Mouse (Mus musculus) embryo, embryonic 10.5 days (tissue): ENCODE data around the gene Man1a.

Experiments used
- DNase-seq: peaks from one replicate; pipeline ENCODE4 v3.0.0-alpha.2; 2015; ENCODE audit warnings: low spot score

The Man1a gene

DNA sequence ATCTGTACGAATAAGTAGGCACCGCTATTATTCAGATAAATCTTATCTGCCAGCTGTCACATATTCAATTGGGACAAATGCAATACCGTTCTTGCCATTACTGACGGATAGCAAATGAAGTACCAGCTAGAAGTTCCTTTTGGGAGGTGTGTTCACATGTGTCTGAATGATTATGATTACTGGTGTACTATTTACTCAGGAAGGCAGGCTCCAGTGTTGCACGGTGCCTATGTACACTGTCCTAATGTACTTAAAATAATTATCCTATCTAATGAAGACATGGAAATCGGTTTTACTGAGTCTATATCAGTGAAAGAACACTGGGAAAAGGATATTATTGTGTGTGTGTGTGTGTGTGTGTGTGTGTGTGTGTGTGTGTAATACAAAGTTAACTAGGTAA is 160.7 kb downstream of the Man1a start:
- DNase-seq = no peak

DNA sequence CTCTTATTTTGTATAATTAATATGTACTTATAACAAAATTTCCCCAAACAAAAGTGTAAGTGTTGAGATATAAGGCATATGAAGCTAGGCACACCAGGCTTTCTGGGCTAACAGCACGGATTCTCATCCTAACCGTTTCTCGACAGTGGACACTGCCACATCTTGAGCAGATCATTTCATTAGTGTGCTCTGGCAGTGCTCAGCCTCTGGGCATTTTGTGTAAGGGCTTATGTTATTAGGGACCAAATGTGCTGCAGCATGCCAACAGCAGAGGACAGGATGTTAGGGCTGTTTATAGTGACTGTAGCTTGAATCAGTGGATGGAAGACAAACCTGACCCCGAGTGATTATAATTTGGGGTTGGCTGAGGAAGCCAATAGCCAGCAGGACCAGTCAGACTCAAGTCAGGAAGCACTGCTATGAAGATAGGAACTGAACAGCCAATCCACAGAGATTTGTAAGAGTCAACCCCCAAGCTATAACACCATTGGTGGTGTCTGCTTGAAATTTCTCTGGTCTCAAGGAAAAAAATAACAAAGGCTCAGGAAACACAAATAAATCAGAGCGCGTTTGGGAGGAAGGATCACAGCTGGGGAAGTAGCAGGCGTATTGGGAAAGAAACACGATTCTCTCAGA is 161.3 kb downstream of the Man1a start:
- DNase-seq = peak; percentile 16

DNA sequence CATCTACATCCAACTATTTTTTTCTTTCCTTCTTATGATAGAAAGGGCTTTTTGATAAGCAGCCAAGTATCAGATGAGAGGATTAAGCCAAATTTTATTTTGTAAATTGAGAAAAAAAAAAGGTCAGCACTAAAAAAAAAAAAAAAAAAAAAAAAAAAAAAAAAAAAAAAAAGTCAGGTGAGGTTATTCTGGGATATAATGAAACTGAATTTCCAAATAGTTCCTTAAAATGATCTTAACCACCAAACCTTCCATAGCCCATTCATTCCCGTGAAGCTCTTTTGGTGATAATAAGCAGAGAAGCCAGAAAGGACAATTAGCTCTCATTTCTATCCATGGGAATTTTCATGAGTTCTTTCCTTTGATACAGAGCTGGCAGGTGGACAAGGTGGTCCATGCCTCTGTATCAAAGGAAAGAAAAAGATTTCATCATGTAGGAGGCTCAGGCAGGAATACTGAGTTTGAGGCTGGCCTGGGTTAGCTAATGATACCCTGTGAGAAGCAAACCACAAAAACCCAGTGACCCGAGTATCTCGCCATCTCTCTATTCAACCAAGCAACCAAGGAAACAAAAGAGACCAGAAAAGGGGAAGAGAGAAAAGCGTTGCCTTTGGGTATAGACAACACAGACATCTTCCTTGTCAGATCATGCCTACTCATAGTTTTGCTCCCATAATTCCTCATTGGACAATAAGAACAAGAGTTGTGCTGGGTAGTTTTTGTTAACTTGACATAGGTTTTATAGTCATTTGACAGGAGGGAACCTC is 162.7 kb downstream of the Man1a start:
- no peak for DNase-seq

DNA sequence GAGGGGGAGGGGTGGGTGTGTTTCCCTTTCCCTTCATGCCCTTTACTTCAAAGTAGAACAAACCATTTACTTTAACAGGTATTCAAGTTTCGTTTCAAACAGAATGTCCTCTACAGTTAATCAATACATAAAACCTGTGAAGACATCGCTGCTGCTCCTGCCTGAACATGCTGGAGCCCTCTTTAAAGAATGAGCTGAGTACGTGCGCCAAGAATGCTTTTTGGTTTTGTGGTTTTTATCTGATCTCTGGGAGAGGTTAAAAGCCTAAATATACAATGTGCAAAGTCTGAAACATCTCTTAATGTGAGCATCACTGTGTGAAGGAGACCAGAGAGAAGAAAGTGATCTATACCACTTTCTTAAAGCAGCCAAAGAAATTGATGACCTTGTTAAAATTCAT is 186.9 kb downstream of the Man1a start:
- no peak for DNase-seq

DNA sequence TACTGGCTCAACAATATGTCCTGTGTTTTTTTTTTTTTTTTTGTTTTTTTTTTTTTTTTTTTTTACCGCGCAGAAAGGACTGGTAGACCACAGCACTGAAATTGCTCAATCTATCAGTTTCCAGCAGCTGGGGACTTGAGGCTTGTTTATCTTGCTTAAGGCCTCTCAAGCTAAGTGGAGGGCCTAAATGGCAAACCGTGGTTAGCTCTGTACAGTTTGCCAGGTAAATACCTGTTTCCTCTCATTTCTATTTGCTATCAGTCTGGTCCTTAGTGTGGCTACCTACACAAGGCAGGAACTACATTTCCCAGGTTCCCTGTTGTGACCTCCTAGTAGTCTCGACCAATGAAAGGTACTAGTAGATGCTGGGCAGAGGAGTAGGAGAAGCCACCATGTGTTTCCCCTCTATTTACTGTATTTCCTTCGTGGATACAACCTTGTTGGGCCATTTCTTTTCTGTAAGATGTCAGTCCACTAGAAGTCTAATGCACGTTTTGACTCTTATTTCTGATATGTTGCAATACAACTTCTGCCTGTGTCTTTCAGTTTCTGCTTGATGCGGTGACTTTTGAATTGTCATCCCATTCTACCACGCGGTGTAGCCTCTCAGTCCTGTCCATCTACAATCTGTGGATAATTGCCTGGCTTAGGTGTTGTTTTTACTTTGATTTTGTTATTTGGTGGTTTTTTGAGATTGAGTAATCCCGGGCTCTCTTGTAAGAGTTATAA is 187.9 kb downstream of the Man1a start:
- no peak for DNase-seq

DNA sequence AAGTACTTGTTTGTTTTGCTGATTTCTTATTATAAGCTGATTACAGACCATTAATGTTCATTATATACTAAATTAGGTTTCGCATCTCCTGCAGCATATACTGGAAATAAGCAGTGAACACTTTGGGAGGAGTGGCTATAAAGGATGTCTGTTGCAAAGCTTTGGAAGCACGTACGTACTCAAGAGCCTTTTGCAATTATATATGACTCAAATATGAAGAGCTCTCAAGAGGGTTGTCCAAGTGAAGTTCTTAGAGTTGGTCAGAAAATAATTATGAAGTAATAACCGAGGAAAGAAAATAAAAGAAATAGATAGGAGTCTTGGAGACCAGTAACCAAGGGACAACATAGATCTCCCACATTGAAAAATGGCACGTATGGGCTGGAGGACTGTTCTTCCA is 189.9 kb downstream of the Man1a start:
- no peak for DNase-seq

DNA sequence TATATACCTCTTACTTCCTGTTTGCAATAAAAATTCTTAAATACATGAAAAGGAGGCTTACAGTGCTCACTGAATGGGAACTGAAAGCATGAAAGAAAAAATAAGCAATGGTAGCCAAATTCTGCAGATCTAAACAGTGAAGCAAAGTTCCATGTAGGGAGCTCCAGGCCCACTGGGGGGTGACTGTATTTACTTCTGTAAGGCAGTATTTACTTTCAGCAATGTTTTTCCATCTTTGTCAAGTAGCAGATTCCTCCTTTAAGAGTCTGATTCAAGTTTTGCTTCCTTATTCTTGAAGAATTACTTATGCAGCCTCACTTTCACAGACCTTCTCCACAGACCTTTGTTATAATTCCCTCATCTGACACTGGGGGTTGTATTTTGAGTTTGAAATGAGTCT is 195.1 kb downstream of the Man1a start:
- no peak for DNase-seq

DNA sequence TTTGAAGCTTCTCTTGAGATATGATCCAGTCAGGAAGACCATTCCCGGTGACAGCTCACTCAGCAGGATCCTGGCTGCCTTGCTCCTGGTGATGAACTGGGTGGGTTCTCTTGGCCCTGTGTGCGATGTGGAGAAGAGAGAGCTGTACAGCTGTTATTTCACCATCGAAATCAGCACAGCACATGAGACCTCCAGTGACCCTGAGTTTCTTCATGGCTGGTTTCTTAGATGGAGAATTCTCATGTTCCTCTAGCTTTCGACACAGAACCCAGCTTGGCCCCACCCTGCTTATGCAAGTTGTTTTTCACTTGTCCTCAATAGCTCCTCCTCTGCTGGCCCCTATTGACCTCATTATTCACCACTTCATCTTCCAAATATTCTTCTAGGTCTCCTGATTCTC is 200.5 kb downstream of the Man1a start:
- no peak for DNase-seq

DNA sequence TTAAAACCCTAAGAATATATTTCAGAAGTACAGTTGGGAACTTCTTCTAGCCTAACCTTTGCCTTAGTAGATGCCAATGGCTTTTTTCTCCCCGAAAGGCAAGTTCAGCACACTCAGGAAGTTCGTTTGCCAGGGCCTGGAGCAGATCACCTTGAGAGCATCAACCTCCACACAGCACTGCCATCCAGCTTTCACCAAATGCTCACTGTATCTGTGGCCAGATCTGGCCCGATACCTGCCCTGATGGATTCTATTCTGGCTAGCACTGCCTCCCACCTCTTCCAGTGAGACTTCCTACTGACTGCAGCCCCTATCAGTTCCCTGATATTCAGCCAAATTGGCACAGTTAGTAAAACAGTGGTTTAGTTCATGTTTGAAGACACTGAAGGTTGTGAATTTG is 202.2 kb downstream of the Man1a start:
- DNase-seq = no peak

DNA sequence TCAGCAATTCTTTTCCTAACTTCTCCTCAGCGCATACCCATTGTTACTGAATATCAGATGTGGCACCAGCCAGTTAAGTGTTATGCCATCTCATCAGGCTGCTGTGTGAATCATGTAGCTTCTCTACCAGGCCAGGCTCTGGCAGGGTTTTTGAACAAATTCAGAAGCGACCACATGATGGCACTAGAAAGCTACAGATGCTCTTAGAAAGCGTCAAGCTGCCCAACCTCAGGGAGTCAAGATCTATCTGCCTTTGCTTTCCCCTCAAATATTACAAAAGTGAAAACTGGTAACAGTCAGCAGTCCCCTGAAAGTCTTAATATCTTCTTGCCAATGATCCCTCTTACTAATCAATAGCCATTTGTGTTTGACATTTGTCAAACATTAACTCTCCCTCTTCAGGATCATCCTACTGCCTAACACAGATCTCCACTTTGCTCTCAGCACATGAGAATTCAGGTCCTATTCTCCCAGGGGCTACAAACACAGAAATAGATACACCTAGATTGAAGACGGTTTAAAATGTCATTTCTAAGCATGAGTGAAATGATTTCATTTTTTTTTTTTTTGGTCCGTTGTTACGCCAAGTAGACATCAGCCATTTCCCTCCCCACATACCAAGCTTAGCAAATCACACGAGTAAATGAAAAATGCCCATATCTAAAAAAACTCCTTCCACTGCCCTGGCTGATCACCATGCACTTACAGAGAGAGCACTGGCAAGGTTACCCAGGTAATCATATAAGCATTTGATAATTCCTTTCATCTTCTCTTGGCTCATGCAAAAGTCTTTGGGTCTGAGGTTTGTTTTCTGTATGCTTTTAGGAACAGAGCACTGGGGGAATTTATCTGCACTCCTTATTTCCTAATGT is 212.7 kb downstream of the Man1a start:
- DNase-seq = peak; percentile 84

DNA sequence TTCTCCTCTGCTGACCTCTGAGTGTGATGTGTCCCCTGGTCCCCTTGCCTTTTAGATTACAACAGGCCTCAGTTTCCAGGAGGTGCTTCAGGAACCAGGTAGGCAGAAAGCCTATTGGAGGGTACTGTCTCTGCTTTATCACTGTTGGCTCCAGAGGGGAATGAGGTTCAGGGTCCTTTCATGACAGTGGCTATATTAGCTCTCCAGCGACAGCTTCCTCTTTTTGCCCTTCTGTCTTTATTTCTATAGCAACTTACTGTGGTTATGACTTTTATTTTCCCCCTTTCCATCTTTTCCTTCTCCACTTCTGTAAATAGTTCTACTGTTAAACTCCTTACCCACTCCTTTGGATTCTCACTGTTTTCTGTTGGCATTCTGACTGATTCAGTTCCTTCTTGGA is 216.5 kb downstream of the Man1a start:
- no peak for DNase-seq

DNA sequence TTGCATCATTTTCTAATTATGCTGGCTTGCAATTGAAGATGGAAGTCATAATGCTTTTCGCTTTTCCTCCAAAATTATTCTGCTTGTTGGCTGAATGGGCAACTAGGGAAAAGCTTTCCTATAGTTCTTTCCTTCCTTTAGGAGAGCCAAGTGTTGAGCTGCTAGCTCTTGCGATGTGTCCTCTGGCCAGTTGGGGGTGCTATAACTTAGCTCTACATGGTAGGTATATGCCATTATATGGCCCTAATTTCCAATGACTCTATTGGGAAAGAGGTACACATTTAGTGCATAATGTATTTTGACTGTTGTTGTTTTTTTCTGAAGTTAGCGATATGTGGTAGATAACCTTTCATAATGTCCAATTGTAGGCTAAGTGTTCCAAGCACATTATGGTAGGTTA is 217.2 kb downstream of the Man1a start:
- no peak for DNase-seq
